Mouse (Mus musculus) forebrain, embryonic 13.5 days (tissue): Measurements from ENCODE around the gene Rmnd5a. TPM values are rescaled to one million over a fixed set of nuclear protein-coding genes. Genes with fewer than 3 reads are reported as not detected.
A peak's percentile ranks its signal among the peaks of the same experiment; 100 is the strongest.

Source experiments
- ATAC-seq: fragments of 200-750 bp; cut with Nextera tagmentation; 2 replicates; pipeline ENCODE4 v1.8.0; 2017
- H3K27ac ChIP-seq: fragments of 300-500 bp; sonication (generic); 2 replicates; pipeline ENCODE4 v1.5.1; 2015; ENCODE audit warnings: inconsistent platforms, mild to moderate bottlenecking, moderate library complexity
- H3K27me3 ChIP-seq: fragments of 300-500 bp; sonication (generic); 2 replicates; pipeline ENCODE4 v1.6.1; 2015; ENCODE audit warnings: mild to moderate bottlenecking, inconsistent platforms
- H3K36me3 ChIP-seq: fragments of 300-500 bp; sonication (generic); 2 replicates; pipeline ENCODE4 v1.6.1; 2015; ENCODE audit warnings: mild to moderate bottlenecking, inconsistent platforms; ENCODE audit not compliant: poor library complexity, severe bottlenecking
- H3K4me1 ChIP-seq: fragments of 300-500 bp; sonication (generic); 2 replicates; pipeline ENCODE4 v1.6.1; 2015; ENCODE audit warnings: inconsistent platforms
- H3K4me2 ChIP-seq: fragments of 300-500 bp; sonication (generic); 2 replicates; pipeline ENCODE4 v1.6.1; 2015; ENCODE audit warnings: inconsistent platforms, mild to moderate bottlenecking, moderate library complexity
- H3K4me3 ChIP-seq: fragments of 300-500 bp; sonication (generic); 2 replicates; pipeline ENCODE4 v1.5.1; 2015; ENCODE audit warnings: mild to moderate bottlenecking, inconsistent platforms
- H3K9ac ChIP-seq: fragments of 300-500 bp; sonication (generic); 2 replicates; pipeline ENCODE4 v1.6.1; 2015; ENCODE audit warnings: mild to moderate bottlenecking, inconsistent platforms
- H3K9me3 ChIP-seq: fragments of 300-500 bp; sonication (generic); replicated peaks from 2 replicates; pipeline ENCODE4 v1.6.1; 2016; ENCODE audit warnings: inconsistent platforms
- WGBS: fragments of 180-500 bp; shearing (Covaris S2); methylation state at CpG from one replicate; pipeline ENCODE4 v1.1.7; 2015; 5-methylcytosine and 5-hydroxymethylcytosine counted together
- polyA plus RNA-seq: library from polyadenylated mRNA; unstranded; fragments of >200 nt; fragmentation: Nextera tagmentation; extraction: Ambion mirVana; gene quantifications from 2 replicates; pipeline ENCODE4 v1.2.1, GENCODE M21; 2015

Rmnd5a gene
- polyA plus RNA-seq, 1 experiment from 2014 or later, result 6.8 TPM

GRCm38 (mm10) chr6:71439506-71440216, 776 bp downstream of the Rmnd5a start:
- H3K27me3 ChIP-seq, result no peaks in the 10 kb centered on the region
- no peak; the same call in 1 of the 2 replicates for ATAC-seq
- H3K36me3 ChIP-seq, result no peaks in the 10 kb centered on the region
- under 1% methylated on average over 62 of the region's 62 CpGs for WGBS
- no peaks in the 10 kb centered on the region for H3K9me3 ChIP-seq
- peak overlapping the region; percentile 95 for H3K9ac ChIP-seq
- H3K27ac ChIP-seq, result peak overlapping the region; percentile 92
- peak overlapping the region; percentile 82 for H3K4me2 ChIP-seq
- H3K4me3 ChIP-seq, result peak overlapping the region; percentile 94
- H3K4me1 ChIP-seq, result peaks cover 40% of the 10 kb centered on the region

- whole genome bisulfite sequencing, result 46% methylated on average over 1 of the region's 1 CpGs
- H3K4me1 ChIP-seq, result peaks cover 40% of the 10 kb centered on the region
- peak overlapping the region; percentile 8; the same call in 1 of the 2 replicates for H3K9ac ChIP-seq
- no peak for ATAC-seq
- H3K27me3 ChIP-seq, result no peaks in the 10 kb centered on the region
- no peaks in the 10 kb centered on the region for H3K9me3 ChIP-seq
- H3K4me3 ChIP-seq, result no peak overlapping the region
- H3K36me3 ChIP-seq, result no peaks in the 10 kb centered on the region
- no peak overlapping the region for H3K27ac ChIP-seq
- H3K4me2 ChIP-seq, result peak overlapping the region; percentile 14
Measured at GRCm38 (mm10) chr6:71438070-71438469, 2.4 kb downstream of the Rmnd5a start.

- WGBS, result 90% methylated on average over 4 of the region's 4 CpGs
- no peak for ATAC-seq
Measured at GRCm38 (mm10) chr6:71427996-71428725, 12.3 kb downstream of the Rmnd5a start.

GRCm38 (mm10) chr6:71425681-71426080, 14.8 kb downstream of the Rmnd5a start:
- Histone ChIP-seq H3K4me1 (no peaks in the 10 kb centered on the region), H3K9me3 (no peaks in the 10 kb centered on the region), H3K27ac (no peak overlapping the region), H3K36me3 (peaks cover 29% of the 10 kb centered on the region), H3K4me2 (no peak overlapping the region), H3K9ac (no peak overlapping the region), H3K4me3 (no peak overlapping the region), H3K27me3 (no peaks in the 10 kb centered on the region)
- 92% methylated on average over 6 of the region's 6 CpGs for WGBS
- no peak for ATAC-seq

More at GRCm38 (mm10) chr6:71427996-71428725, 12.3 kb downstream of the Rmnd5a start:
- Histone ChIP-seq H3K27ac (no peak overlapping the region), H3K36me3 (peaks cover 29% of the 10 kb centered on the region), H3K9ac (no peak overlapping the region), H3K4me3 (no peak overlapping the region), H3K27me3 (no peaks in the 10 kb centered on the region), H3K4me2 (no peak overlapping the region), H3K9me3 (no peaks in the 10 kb centered on the region), H3K4me1 (no peaks in the 10 kb centered on the region)

- Histone ChIP-seq H3K4me1 (no peaks in the 10 kb centered on the region), H3K27me3 (no peaks in the 10 kb centered on the region), H3K4me2 (no peak overlapping the region), H3K36me3 (peaks cover 21% of the 10 kb centered on the region), H3K27ac (no peak overlapping the region), H3K4me3 (no peak overlapping the region), H3K9me3 (no peaks in the 10 kb centered on the region), H3K9ac (no peak overlapping the region)
- no peak for ATAC-seq
- WGBS, result 88% methylated on average over 3 of the region's 3 CpGs
Measured at GRCm38 (mm10) chr6:71423116-71423515, 17.3 kb downstream of the Rmnd5a start.

GRCm38 (mm10) chr6:71422162-71422561, 18.3 kb downstream of the Rmnd5a start:
- no peak overlapping the region for H3K4me2 ChIP-seq
- 90% methylated on average over 3 of the region's 3 CpGs for WGBS
- no peaks in the 10 kb centered on the region for H3K4me1 ChIP-seq
- H3K36me3 ChIP-seq, result peaks cover 11% of the 10 kb centered on the region
- H3K27ac ChIP-seq, result no peak overlapping the region
- no peak for ATAC-seq
- H3K27me3 ChIP-seq, result no peaks in the 10 kb centered on the region
- no peak overlapping the region for H3K4me3 ChIP-seq
- H3K9ac ChIP-seq, result no peak overlapping the region
- H3K9me3 ChIP-seq, result no peaks in the 10 kb centered on the region

- no peaks in the 10 kb centered on the region for H3K4me1 ChIP-seq
- H3K4me2 ChIP-seq, result no peak overlapping the region
- 90% methylated on average over 6 of the region's 6 CpGs for WGBS
- no peaks in the 10 kb centered on the region for H3K9me3 ChIP-seq
- H3K36me3 ChIP-seq, result no peaks in the 10 kb centered on the region; the same call in 1 of the 2 replicates
- no peak overlapping the region for H3K4me3 ChIP-seq
- no peak overlapping the region for H3K27ac ChIP-seq
- no peak for ATAC-seq
- no peaks in the 10 kb centered on the region for H3K27me3 ChIP-seq
- H3K9ac ChIP-seq, result no peak overlapping the region
Measured at GRCm38 (mm10) chr6:71420848-71421247, 19.6 kb downstream of the Rmnd5a start.

- H3K4me1 ChIP-seq, result no peaks in the 10 kb centered on the region
- H3K9ac ChIP-seq, result no peak overlapping the region
- H3K4me2 ChIP-seq, result no peak overlapping the region
- ATAC-seq, result no peak
- H3K27ac ChIP-seq, result no peak overlapping the region
- 93% methylated on average over 3 of the region's 3 CpGs for WGBS
- H3K4me3 ChIP-seq, result no peak overlapping the region
- no peaks in the 10 kb centered on the region for H3K36me3 ChIP-seq
- no peaks in the 10 kb centered on the region for H3K27me3 ChIP-seq
- H3K9me3 ChIP-seq, result no peaks in the 10 kb centered on the region
Measured at GRCm38 (mm10) chr6:71418874-71419273, 21.6 kb downstream of the Rmnd5a start.

GRCm38 (mm10) chr6:71415446-71415845, 25.0 kb downstream of the Rmnd5a start:
- Histone ChIP-seq H3K9me3 (no peaks in the 10 kb centered on the region), H3K4me1 (no peaks in the 10 kb centered on the region), H3K27ac (no peak overlapping the region), H3K27me3 (no peaks in the 10 kb centered on the region), H3K4me3 (no peak overlapping the region), H3K36me3 (0 out of 2 replicates have a peak, but pooled peaks cover 16% of the 10 kb centered on the region), H3K9ac (no peak overlapping the region), H3K4me2 (no peak overlapping the region)
- 96% methylated on average over 3 of the region's 3 CpGs for WGBS
- ATAC-seq, result no peak

GRCm38 (mm10) chr6:71414624-71415023, 25.8 kb downstream of the Rmnd5a start:
- Histone ChIP-seq H3K9me3 (no peaks in the 10 kb centered on the region), H3K9ac (no peak overlapping the region), H3K4me1 (no peaks in the 10 kb centered on the region), H3K27ac (no peak overlapping the region), H3K4me3 (no peak overlapping the region), H3K36me3 (0 out of 2 replicates have a peak, but pooled peaks cover 16% of the 10 kb centered on the region), H3K4me2 (no peak overlapping the region), H3K27me3 (no peaks in the 10 kb centered on the region)
- WGBS, result 81% methylated on average over 4 of the region's 4 CpGs
- no peak for ATAC-seq

- 86% methylated on average over 4 of the region's 4 CpGs for WGBS
- Histone ChIP-seq H3K9ac (no peak overlapping the region), H3K27ac (no peak overlapping the region), H3K4me1 (no peaks in the 10 kb centered on the region), H3K27me3 (no peaks in the 10 kb centered on the region), H3K9me3 (no peaks in the 10 kb centered on the region), H3K4me2 (no peak overlapping the region), H3K4me3 (no peak overlapping the region), H3K36me3 (peaks cover 25% of the 10 kb centered on the region)
- ATAC-seq, result peak; percentile 58; the same call in 1 of the 2 replicates
Measured at GRCm38 (mm10) chr6:71398829-71399609, 41.4 kb downstream of the Rmnd5a start.

- H3K36me3 ChIP-seq, result peaks cover 42% of the 10 kb centered on the region
- WGBS, result 88% methylated on average over 6 of the region's 6 CpGs
- H3K4me3 ChIP-seq, result no peak overlapping the region
- no peaks in the 10 kb centered on the region for H3K27me3 ChIP-seq
- no peak overlapping the region for H3K4me2 ChIP-seq
- no peaks in the 10 kb centered on the region for H3K4me1 ChIP-seq
- no peak overlapping the region for H3K9ac ChIP-seq
- no peak for ATAC-seq
- H3K27ac ChIP-seq, result no peak overlapping the region
- no peaks in the 10 kb centered on the region for H3K9me3 ChIP-seq
Measured at GRCm38 (mm10) chr6:71396761-71397160, 43.7 kb downstream of the Rmnd5a start.
